Mouse (Mus musculus): ENCODE results near the gene Cnot8.
"Not testable (repeated sequence)": the region's sequence is repeated elsewhere in the genome, so short reads cannot be mapped to it uniquely, and the experiment has no call there.

Cnot8 gene

GRCm38 (mm10) chr11:58103697-58104306, at the start of gene Cnot8:
Gene Cnot8, plus strand, starts transcription at chr11:58104153.
- DNase-seq (ENCODE audit: low read depth, low spot score): peak; percentile 98

DNA sequence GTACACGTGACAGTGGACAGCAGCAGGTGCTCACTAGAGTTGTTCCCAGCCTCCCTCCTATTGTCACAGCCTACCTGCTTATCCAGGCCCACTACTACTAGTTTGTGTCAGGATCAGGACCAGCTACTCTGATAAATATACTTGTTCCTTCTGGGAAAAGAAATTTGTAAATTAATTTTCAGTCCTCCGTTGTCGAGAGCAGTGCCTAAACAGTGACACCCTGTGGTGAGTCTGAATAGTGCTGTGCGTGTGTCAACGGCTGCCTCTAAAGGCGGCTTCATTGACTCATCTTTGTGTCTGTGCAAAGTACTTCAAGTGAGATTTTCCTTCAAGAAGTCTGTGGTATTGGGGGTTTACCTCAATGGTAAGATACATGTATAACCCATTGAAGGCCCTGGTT, 46.5 kb upstream of the Cnot8 start:
- peak; percentile 20 for DNase-seq (ENCODE audit: low read depth, low spot score)

GRCm38 (mm10) chr11:58059752-58060151, 44.2 kb upstream of the Cnot8 start:
- not testable (repeated sequence) for DNase-seq (ENCODE audit: low read depth, low spot score)

DNA sequence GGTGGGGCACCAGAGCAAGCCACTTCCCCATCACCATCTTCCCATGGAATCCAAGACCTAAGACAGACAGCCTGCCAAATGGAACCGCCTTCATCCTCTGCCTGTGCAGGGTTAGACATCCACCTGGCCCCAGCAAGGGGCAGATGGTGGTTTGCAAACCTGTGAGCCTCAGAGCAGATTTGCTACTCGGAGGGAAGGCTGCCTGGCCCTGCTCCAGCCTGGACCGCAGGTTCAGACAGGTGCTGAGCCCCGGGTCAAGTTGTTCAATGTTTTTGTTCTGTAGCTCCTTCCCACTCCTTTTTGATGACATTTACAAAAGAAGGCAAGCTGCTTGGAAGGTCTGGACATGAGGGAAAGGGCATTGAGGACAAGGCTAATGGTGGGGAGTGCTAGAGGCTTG, 42.7 kb upstream of the Cnot8 start:
- not testable (repeated sequence) for DNase-seq (ENCODE audit: low read depth, low spot score)

GRCm38 (mm10) chr11:58062586-58062985, 41.4 kb upstream of the Cnot8 start:
- DNase-seq (ENCODE audit: low read depth, low spot score): no peak

GRCm38 (mm10) chr11:58065025-58065424, 38.9 kb upstream of the Cnot8 start:
- no peak for DNase-seq (ENCODE audit: low read depth, low spot score)

DNA sequence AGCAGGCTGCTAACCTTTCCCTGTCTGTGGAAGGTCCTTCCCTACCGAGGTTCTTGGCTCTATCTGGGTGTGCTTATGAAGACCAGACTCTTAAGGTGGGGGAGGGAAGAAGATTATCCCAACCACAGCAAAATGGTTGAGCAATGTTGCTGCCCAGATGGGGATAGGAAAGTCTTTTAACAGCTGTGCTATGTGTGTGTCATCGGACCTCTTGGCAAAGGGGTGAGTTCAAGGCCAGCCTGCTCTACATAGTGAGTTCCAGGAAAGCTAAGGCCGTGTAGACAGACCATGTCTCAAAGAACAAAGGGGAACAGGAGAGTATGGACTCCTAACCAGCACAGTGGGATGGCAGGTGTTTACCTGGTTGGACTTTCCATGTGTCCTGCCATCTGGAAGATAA, 31.0 kb upstream of the Cnot8 start:
- no peak for DNase-seq (ENCODE audit: low read depth, low spot score)

DNA sequence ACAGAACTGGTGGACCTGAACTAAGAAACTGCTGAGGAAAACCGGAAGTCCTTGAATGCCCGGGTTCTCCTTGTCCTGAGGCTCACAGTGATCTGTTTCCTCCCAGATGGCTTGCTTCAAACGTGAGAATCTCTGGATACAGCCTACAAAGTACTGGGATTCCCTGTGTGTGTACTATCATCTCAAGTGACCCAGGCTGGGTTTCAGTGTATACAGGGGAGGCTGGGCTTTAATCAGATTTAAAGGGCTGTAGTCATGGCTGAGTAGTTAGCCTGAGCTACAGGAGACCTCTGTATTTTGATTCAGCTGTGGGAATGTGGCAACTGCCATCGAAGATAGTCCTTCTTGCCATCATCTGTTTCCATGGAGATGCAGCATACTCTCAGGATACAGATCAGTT, 26.7 kb upstream of the Cnot8 start:
- no peak for DNase-seq (ENCODE audit: low read depth, low spot score)

GRCm38 (mm10) chr11:58081716-58082115, 22.2 kb upstream of the Cnot8 start:
- no peak for DNase-seq (ENCODE audit: low read depth, low spot score)

DNA sequence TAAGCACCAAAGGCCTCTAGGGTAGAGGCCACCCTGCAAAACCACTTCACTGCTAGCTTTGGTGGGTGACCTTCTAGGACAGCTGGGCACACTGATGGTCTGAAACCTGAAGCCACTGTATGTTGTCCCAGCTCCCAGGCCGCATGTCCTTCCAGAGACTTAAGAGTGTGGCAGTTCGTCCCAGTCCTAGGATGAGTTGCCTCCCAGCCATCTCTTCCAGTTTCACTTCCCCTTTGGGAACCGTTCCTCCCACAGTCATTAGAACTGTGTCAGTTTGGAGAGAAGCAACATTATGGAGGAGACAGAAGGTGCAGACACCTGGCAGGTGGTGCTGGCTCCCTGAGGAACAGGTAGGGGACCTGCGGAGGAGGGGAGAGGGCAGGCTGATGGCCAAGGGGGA, 11.4 kb upstream of the Cnot8 start:
- DNase-seq (ENCODE audit: low read depth, low spot score): no peak

DNA sequence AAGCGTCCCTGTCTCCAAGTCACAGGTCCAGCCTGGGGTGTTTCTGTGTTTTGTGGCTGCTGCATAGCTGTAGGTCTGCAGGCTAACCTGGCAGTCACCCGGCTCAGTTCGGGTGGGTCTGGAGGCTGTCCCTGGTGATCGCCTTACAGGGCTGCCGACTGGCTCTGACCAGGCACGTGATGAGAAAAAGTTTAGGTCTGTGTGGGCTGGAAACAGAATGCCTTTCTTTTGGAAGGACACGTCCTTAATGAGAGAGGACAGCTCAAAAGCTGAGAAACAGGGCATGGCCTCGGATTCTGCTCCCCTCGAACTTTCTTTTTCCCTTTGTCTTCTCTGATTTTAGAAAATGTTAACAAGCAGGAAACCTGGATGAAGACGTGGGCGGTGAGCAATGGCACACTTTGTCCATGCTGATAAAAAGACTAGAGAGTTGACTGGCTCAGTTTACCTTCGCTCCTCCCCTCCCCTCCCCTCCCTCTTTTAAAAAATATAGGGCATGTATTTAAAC, 10.9 kb upstream of the Cnot8 start, which contains the start of gene Gm12248:
Gene Gm12248 (minus strand): TSS at position 114 of the 508 bp plus-strand sequence.
- no peak for DNase-seq (ENCODE audit: low read depth, low spot score)

- no peak for DNase-seq (ENCODE audit: low read depth, low spot score)
Observed at GRCm38 (mm10) chr11:58094766-58095165, 9.2 kb upstream of the Cnot8 start.

GRCm38 (mm10) chr11:58095561-58095960, 8.4 kb upstream of the Cnot8 start:
- DNase-seq (ENCODE audit: low read depth, low spot score): no peak

DNA sequence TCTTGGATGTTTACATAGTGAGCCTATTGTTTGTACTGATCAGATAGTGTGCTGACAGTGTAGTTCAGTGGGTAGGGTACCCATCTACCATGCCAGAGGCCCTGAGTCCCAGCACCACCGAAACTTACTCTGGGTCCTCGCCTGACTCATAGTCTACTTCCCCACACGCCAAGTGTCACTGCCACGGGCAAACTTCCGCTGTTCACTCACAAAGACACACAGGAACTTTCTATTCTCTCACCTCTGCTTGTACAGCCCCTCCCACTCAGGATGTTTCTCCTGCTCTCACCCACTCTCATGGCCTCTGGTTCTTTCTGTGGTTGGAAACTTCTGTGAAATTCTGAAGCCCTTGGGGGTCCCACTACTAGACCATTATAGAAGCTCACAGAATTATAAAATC, 7.8 kb upstream of the Cnot8 start:
- no peak for DNase-seq (ENCODE audit: low read depth, low spot score)

GRCm38 (mm10) chr11:58096821-58097620, 6.9 kb upstream of the Cnot8 start:
- no peak for DNase-seq (ENCODE audit: low read depth, low spot score)

GRCm38 (mm10) chr11:58097621-58098365, 6.2 kb upstream of the Cnot8 start:
- no peak for DNase-seq (ENCODE audit: low read depth, low spot score)

GRCm38 (mm10) chr11:58098366-58098720, 5.6 kb upstream of the Cnot8 start:
- not testable (repeated sequence) for DNase-seq (ENCODE audit: low read depth, low spot score)

- DNase-seq (ENCODE audit: low read depth, low spot score): no peak
Observed at GRCm38 (mm10) chr11:58100006-58100405, 3.9 kb upstream of the Cnot8 start.

DNA sequence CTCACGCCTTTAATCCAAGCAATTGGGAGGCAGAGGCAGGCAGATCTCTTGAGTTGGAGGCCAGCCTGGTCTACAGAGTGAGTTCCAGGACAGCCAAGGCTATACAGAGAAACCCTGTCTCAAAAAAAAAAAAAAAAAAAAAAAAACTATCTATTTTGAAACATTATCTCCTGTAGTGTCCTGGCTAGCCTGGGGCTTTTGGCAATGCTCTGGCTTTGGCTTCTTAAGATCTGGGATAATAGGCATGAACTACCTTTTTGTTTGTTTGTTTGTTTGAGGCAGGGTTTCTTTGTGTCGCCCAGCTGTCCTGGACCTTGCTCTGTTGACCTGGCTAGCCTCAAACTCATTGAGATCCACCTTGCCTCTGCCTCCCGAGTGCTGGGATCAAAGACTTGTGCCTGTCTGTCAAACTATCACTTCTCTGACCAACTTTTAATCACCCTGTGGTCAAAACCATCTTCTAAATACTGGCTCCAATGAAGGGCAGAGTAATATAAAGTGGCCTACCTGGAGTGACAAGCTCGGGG, 2.7 kb upstream of the Cnot8 start:
- DNase-seq (ENCODE audit: low read depth, low spot score): no peak

DNA sequence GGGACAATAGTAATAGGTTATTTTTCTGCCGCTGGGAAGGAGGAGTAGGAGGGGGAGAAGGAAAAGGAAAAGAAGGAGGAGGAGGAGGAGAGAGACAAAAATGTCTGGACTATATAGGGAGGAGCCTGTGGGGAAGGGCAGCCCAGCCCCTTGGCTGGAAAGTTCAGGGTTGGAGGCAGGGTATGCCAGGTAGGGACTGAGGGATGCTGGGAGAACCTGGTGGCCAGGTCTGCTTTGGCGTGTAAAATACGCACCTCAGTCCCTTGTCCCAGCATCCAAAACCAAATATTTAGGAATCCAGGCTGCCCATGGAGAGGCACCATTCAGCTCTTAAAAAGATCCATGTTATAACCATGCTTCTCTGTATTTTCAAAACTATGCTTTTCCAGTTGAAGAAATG, 1.8 kb upstream of the Cnot8 start:
- no peak for DNase-seq (ENCODE audit: low read depth, low spot score)

GRCm38 (mm10) chr11:58102581-58103343, 1.2 kb upstream of the Cnot8 start:
- DNase-seq (ENCODE audit: low read depth, low spot score): no peak

DNA sequence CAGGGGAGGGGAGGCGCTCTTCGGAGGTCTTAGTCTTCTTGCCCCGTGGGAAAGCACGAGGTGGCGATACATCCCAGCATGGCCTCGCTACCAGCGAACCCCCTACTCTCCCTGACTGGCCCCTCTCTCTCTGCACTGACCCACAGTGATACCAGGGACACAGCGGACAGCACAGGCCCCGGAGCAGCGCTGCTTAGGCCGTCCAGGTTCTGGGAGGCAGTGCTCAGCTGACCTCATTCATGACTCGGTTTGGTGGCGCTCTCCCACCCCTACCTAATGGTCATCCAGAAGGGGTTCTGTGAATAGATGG, 654 bp upstream of the Cnot8 start:
- DNase-seq (ENCODE audit: low read depth, low spot score): no peak

All from retina, adult 2 months (tissue).